Mouse (Mus musculus) cerebellum, adult 9-10 months (tissue): ENCODE measurements around the gene 0610030E20Rik.

Source experiments
- DNase-seq: peaks from one replicate; pipeline ENCODE4 v3.0.0; 2022

Gene 0610030E20Rik

DNA sequence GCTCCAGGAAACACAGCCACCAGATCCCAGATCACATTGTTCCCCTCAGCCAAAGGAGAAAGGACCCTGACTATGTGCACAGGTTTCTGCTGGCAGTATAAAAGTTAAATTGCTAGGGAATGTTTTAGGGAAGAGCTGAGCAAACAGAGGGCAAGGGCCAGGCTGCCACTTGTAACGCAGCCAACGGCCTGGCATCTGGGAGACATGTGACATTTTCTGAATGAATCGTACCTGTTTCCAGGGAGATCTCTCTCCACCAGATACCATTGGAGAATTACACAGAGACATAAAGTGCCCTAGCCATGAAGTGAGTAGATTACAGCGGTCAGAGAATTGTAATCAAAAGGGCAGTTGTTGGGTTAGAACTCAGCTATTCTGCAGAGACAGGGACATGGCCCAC lies 26.1 kb downstream of the 0610030E20Rik start:
- no peak for DNase-seq

DNA sequence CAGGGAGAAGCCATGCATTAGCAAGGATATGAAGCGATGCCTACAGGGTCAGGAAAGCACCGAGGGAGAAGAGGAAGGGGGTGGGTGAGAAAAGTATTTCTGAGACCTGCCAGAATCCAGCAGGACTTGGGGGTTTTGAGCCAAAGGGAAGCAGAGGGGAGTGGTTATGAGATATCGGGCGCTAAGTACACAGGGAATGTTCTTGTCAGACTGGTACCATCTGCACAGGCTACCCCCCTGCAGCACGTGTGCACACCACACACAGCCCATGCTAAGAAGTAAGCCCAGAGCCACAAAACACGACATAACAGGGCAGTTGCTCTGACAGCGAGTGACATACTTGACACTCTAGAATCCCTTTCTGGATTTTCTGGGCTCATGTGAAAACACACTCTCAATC lies 27.1 kb downstream of the 0610030E20Rik start:
- no peak for DNase-seq

DNA sequence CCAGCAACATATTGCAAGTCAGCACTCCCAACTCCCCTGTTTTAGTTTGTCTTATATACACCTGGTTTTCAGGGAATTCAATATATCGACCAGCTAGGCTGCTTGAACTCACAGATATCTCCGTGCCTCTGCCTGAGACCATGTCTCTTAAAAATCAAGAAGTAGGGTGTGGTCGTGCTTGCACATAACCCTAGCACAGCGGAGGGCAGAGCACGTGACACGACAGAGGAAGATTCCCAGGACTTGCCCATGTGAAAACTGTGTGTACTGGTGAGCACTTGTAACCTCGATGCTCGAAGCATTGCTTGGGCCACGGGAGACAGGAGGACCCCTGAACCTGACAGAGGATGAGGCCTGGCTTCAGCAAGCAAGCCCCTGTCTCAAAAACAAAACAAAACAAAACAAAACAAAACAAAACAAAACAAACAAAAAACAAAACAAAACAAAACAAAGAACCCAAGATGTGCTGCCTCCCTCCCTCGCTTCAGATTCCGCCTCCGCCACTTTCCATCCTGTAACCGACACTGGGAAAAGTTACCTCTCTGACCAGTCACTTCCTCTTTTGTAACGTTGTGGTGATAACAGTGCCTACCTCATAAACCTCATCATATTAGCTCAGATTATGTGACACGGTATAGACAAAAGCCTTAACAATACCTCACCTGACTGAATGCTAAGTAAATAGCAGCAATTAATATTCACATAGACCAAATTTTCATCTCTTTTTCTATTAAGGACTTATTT lies 27.9 kb downstream of the 0610030E20Rik start:
- no peak for DNase-seq

DNA sequence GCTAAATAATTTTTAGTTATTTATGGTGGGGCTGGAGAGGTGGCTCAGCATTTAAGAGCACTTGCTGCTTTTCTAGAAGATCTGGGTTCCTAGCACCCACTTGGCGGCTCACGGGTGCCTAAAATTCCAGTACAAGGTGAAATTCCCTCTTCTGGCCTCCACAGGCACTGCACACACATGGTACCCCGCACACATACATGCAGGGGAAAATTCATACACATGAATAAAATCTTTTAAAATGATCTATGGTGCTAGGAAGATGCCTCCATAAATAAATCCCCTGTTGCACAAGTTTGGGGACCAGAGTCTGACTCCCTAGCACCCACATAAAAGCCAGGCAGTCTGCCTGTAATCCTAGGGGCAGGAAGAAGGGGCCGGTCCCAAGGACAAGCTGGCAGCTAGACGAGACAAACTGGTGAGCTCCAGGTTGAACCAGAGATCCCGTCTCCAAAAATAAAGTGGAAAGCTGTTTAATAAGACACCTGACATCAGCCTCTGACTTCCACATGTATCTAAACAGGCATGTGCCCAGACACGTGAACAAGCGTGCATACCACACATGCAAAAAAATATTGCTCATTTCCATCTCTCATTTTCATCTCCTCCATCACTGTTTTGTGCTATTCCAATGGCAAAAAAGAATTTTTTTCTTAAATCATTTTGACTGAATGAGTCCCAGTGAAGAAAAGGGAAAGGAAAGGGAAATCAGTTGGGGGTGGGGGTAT lies 31.6 kb downstream of the 0610030E20Rik start:
- DNase-seq, result no peak

DNA sequence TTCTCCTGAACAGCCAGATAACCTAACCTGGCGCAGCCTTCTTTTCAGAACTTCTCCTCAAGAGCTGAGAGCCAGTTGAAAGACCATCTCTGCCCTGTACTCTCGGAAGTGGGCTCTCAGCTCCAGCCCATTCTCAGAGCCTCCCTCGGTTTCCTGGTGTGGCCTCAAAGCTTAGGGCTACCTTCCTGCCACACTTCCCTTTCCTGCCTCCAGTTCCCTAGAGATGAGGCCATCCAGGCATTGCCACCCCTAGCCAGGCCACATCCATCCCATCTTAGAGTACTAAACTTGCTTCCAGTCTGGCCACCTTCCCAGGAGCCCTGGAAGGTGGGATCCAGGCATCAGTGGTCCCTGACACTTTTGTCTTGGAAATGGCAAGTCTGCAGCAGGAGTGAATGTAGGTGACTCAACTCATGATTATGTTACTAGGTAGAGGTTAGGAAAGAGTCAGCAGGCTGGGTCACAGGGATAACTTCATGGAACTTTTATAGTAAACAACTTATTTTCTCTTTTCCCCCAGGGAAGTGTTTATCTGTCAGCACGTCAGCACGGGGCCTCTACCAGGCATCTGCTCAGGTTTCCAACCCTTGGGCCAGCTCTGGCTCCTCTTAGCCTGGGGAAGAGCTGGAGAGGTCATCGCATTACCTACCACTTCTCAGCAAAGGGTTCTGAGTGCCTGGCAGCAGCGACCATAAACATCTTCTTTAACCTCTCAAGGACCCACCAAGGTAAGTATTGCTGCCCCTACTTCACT lies 32.4 kb downstream of the 0610030E20Rik start:
- no peak for DNase-seq

DNA sequence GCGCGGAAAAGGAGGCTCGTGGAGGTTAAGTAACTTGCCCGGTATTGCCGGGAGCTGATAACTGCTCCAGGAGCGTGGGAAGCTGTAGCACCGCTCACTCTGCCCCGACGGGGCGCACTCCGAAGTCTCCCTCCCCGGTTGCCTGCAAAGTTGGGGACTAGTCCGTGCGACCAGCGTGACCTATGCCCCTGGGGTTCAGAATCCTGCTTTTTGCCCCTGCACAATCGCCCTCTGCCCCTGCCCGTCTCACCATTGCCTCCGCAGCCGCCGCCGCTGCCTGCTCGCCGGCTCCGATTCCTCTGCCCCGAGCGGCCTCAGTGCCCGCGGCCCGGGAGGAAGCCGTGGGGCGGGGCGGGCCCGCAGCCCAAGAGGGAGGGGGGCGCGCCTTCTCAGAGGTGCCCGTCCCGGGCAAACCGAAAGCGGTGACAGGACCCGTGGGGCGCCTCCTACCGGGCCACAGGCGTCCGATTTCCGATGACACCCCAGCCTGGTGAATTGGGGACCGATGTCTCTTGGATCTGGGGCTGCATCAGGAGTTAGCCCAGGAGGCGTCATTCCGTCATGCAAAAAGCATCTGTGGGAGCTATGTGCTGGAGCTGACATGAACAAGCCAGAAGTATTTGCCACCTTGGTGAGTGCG lies 33.1 kb downstream of the 0610030E20Rik start, which contains the start of gene Vamp5:
Gene Vamp5 (minus strand): TSS at position 338 of the 640 bp plus-strand sequence.
- DNase-seq, result peak; percentile 14

DNA sequence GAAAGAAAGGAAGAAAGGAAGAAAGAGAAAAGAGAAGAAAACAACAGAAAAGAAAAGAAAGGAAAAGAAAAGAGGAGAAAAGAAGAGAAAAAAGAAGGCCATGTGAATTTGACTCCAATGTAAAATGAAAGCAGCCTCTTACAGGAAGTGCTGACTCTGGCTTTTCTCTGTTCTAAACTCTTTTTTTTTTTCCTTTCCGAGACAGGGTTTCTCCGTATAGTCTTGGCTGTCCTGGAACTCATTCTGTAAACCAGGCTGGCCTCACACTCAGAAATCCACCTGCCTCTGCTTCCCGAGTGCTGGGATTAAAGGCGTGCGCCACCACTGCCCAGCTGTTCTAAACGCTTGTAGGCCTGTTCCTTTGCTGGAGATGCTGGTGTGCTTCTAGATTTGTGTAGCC lies 35.4 kb downstream of the 0610030E20Rik start:
- DNase-seq, result no peak

DNA sequence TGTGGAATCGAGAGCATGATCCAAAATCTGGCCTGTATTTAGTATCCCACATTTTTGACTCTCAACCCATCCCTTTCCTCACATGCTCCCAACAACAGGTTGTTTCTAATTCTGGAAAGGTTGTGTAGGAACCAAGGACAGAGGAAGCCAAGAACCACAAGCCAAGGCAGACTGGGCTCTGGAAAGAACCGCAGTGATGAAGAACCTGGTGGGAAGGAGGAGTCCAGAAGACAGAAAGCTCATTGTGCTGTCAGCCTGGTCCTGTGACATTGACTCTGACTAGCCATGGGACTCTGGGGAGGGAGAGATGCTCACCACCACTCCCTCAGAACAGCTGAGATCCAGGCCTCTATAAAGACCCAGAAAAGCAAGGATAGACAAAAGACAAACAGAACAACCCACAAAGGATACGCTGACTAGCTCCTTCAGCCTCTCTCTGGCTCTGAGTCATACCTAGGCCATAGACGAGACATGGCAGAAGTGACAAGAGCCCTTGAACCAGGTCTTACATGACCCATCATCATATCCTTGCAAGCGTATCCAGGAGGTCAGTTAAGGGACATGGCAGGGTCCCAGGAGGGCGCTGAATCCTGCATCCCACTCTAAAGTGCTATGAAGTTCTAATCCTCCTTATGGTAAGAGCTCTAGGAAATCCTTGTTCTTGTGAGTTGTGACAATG lies 36.2 kb downstream of the 0610030E20Rik start:
- DNase-seq, result no peak

DNA sequence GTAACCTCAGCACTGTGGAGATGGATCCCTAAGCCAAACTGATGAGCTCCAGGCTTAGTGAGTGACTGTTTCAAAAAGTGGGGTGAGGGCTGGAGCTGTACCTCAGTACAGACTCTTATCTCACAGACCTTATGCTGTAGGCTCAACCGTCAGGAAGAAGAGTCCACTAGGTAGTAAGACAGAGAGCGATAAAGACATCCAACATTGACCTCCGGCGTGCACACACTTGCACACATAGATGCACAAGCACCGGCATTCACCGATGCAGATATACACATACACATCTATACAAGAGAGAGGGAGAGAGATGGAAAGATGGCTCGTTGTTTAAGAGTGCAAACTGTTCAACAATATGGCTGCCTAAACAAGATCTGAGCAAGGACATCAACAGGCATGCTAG lies 36.8 kb downstream of the 0610030E20Rik start:
- DNase-seq, result no peak

DNA sequence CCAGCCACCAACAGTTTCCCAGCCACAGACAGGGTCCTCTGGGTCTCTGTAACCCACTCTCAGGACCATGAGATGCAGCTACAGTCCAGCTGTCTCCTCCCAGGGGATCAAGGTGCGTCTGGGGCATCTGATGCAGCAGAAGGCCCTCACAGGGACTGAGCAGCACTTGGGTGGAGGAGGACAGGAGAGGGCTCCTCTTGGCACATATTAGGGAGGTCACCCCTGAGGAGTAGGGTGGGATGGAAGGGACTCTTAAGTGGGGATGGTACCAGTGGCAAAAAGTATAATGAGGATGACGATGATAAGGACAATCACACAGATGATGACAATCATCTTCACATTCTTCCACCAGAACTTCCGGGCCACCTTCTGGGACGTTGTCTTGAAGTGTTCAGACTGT lies 38.1 kb downstream of the 0610030E20Rik start:
- no peak for DNase-seq

DNA sequence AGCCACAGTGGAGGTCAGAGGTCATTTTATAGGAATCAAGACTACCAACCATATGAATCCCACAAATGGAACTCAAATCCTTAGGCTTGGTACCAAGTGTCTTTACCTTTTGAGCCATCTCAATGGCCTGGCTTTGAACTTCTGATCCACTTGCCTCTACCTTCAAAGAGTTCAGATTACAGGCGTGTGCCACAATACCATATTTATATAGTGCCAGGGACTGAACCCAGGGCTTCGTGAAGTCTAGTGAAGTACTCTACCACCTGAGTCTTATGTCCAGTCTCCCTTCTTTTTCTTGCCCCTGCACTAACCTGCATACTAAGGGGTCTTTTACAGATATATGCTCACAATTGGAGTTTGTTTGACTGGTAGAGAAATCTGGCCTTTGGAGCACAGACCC lies 39.4 kb downstream of the 0610030E20Rik start:
- no peak for DNase-seq

DNA sequence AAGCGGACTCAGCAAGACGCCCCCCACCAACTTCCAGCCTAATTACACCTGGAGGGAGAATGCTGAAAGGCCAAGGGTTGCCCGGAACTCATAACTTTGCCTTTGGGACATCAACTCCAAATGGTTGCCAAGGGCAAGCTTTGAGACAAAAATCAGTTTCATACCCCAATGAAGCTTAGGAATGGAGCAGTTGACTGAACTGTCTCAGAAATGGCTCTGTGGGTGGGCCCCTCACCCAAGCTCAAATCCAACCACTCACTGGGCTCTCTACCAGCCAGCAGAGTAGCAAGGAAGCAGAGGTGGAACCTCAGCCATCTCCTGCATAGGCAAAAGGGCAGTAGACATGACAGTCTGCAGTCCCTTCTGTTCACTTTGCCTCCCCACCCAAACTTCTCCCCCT lies 40.7 kb downstream of the 0610030E20Rik start:
- DNase-seq, result no peak

DNA sequence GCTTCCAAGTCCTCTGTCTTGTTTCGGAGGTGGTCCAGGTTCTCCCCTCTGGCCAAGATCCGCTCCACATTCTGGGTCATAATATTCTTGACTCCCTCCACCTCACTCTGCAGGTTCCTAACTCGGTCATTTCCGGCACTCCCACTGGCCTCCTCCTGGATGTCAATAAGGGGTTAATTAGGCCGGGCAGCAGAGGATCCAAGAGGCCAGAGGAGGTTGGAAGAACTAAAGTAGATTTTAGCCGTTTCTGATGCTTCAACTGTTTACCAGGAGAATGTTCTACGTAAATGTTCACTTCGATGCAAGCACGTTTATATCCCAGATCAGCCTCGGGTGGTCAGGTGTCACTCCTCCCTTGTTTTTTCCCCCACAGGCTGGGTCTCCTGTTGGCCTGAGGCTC lies 41.1 kb downstream of the 0610030E20Rik start:
- DNase-seq, result no peak

DNA sequence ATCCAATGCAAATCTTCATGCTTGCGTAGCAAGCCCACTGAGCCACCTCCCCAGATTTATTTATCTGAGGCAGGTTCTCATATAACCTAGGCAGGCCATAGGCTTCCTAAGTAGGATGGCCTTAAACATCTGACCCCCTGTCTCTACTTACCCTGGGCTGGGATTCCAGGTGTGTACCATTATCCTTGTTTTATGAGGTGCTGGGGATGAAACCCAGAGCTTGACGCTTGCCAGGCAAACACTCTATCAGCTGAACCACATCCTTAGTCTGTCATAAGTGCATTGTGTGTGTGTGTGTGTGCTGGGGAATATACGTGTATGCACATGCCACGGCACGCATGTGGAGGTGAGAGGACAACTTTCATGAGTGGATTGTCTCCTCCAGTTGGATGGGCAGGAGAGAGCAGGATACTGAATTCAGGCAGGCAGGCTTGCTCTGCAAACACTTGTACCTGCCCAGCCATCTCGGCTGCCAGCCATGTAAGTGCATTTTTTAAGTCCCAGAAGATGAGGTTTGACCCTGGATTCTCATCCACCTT lies 41.7 kb downstream of the 0610030E20Rik start:
- no peak for DNase-seq

DNA sequence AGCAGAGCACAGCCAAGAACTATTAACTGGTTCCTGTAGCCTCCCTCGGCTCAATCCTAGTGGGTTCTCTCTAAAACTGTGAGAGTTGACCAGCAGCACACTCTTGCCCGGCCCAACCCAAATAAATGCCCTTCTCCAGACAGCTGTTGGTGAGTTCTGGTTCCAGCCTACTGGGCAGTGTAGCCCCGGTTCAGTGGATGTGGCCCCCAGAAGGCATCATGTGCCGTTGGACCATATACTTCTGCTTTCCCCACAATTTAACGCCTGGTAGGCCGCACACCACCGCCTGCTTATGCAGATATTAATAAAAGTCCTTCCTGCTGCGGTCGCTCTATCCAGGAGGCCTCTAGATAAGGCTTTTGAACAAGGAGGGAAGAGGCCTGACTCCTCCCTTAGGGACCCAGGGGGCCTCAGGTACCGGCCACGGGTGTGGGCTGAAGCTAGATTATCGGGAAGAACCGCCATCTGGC lies 42.4 kb downstream of the 0610030E20Rik start:
- no peak for DNase-seq

DNA sequence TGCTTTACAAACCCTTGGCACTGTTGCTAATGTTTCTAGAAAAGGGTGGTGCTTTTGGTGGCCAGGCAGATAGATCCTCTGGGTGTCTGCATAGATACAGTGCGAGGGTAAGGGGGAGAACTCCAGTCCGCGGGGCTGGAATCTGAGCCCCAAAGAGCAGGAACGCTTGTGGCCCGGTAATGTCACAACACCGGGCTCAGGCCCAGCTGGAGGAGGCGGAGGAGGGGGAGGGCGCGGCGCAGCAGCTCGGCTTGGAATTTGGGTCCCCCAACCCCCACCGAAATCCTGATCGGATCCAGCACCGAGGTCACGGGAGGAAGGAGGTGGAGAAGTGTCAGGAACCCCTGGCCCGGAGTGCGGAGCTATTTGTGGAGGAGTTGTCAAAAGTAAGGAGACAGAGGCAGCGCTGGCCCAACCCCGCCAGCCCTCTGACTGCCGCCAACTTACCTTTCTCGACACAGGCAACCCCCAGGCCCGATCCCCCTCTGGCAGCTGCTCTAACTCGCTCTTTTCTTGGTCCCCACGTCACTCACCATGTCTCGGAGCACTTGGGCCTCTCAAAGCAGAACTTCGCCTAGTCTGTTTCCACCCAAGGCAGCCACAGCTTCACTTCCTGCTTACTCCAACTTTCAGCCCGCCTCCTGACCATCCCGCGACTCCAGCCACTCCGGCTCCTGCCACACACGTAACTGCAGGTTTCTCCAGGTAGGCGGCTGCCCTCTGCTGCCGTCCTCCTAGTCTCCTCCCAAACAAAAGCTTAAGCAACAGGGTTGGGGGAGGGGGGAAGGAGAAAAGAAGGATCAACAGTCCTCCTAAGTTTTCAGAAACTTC lies 43.0 kb downstream of the 0610030E20Rik start, which contains the start of gene Vamp8:
Gene Vamp8 (minus strand): TSS at position 763 of the 831 bp plus-strand sequence.
- DNase-seq, result peak; percentile 60

DNA sequence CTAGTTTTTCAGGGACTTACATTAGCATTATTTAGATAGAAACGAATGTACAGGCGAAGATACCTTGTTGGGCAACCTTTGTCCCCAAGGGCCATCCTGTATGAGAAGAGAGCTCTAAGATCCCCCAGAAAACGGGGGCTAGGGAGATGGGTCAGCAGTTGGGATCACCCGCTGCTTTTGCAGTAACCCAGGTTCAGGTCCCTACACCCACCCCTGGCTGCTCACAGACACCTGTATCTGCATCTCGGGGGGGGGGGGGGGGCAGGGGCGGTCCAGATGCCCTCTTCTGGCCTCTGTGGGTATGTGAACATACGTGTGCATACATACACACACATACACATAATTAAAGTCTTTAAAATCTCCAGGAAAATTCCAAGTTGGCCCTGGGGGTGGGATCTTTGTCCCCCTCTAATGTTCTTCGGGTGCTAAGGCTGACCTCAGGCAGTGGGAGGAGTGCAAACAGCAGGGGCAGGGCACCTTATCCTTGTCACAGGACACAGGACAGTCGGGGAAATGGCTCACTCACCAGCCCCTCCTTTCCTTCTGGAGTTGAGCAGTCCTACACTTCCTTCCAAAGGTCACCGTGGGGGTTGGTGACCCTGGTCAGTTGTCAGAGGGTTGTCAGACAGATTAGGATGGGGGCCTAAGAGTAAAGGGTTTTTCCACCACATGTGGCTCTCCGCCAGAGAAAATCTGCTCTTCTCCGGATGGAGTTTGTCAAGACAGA lies 43.8 kb downstream of the 0610030E20Rik start:
- DNase-seq, result no peak

DNA sequence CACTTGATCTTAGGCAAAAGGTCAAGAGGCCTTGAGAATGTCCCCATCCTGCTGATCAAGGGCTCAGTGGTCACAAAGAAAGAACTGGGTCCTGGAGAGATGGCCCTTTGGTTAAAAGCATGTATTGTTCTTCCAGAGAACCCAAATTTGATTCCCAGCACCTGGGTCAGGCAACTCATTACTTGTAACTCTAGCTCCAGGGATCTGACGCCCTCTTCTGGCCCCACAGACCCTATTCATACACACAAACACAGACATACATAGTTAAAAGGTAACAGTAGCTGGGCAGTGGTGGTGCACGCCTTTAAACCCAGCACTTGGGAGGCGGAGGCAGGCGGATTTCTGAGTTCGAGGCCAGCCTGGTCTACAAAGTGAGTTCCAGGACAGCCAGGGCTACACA lies 45.2 kb downstream of the 0610030E20Rik start:
- DNase-seq, result no peak

DNA sequence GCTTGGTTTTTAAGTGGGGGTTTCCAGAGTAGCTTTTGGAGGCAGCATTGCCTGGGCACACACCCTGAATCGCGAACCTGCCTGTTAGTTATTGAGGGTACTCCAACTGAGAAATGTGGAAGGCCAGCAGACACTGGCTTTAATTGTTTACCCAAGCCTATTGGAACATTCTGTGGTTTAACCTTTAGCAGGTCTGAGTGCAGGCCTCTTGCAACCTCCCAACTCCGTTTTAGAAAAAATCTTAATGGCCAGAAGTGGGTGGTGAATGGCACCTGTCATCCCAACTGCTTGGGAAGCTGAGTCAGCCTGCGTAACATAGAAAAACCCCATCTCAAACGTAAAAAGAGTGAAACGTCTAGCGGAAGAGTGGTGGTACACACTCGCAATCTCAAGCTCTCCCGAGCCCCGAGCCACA lies 49.7 kb downstream of the 0610030E20Rik start:
- DNase-seq, result no peak

DNA sequence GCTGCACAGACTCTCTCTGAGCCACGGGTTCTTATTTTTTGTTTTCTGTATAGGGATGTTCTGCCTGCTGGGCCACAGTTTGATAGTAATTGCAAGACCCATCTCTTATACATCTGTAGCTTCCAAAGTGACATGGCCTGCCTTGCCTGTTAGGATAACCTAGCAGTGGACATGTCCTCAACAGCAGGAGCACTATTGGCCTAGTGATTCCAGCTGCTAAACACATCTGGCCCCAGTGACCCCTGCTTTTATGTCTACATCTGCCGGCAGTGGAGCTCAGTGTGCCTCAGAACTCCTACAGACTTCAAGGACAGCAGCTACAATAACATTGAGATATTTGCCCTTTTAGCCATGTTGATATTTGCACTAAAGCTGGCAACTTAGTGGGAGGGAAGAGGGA lies 52.9 kb downstream of the 0610030E20Rik start:
- DNase-seq, result no peak
